Mouse (Mus musculus) layer of hippocampus, adult 2 months (tissue): ENCODE measurements at regions not wholly inside any gene's neighbourhood (a gene's known extent, or its start where the extent isn't known, plus 50 kb on each side); places are given as distances from the start of the nearest gene placed in this dataset.

Source experiments
- DNase-seq, 2 experiments: peaks; one replicate each; pipeline ENCODE4 v3.0.0; 2022; ENCODE audit warnings: low spot score in 2 of 2
- H3K27ac ChIP-seq: fragments of 200-600 bp; 2 replicates; pipeline ENCODE4 v1.8.1; 2022
- H3K4me3 ChIP-seq: fragments of 200-600 bp; 2 replicates; pipeline ENCODE4 v1.8.1; 2022; ENCODE audit warnings: mild to moderate bottlenecking
- CTCF ChIP-seq: fragments of 200-600 bp; conservative IDR thresholded peaks from 2 replicates; pipeline ENCODE4 v1.8.1; 2022; ENCODE audit warnings: antibody characterized with exemption, mild to moderate bottlenecking, moderate library complexity

DNA sequence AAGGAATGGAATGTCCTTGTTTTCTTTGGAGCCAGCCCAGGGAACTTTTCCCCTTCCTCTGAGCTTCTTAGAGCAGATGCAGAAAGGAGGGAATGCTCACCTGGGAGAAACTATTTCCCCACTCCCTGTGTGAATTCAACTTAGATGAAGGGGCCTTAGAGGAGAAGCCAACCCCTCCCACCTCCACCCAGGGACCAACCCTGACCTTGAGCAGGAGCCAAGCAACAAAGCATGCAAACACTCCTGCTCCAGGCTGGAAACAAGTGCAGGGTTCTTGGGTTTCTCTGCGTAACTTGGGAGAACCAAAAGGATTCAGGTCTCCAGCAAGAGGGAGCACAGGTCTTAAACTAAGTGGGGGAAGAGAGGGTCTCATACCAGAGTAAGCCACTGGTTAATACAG lies 98.0 kb upstream of the 9330182O14Rik start:
- no peak for TF ChIP-seq CTCF
- Histone ChIP-seq H3K27ac (no peak overlapping the region), H3K4me3 (no peak overlapping the region)
- DNase-seq = no peak

DNA sequence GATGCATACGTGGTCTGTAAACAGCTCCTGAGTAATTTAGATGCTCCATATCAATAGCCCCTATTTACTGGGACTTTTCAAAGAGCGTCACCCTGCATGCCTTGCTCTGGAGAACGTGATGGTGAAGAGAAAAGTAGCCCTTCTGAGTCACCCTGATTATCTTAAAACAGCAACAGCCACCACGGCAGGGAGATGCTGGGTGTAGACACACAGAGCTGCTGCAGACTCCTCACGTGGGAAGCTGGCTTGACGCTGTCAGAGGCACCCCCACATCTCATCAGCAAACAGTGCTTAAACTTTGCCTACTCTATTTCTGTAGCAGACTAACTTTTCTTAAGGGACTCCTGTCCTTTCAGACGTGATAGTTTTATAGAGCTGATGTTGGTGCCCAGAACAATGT lies 96.9 kb upstream of the 9330182O14Rik start:
- no peak overlapping the region for H3K4me3 ChIP-seq
- no peak for DNase-seq
- TF ChIP-seq CTCF = no peak
- H3K27ac ChIP-seq = no peak overlapping the region

DNA sequence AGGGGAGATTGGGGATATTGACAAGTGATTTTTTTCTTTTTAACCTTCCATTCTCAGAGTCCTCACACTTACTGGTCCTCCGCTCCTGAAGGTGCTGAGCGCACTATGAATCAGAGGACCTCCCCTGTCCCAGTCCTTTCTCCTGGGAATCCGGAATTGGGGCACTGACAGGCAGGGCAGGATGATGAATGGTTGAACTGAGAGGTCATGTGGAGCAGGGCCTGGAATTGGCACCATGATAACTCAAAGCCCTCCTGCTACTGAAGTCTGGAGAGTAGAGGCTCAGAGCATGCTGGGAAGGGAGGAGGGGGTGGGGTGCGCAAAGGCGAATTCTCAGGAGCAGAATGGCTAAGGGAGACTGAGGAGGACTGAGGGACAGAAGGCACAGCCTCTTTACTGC lies 87.9 kb upstream of the 9330182O14Rik start:
- TF ChIP-seq CTCF = no peak
- Histone ChIP-seq H3K27ac (no peak overlapping the region), H3K4me3 (no peak overlapping the region)
- no peak for DNase-seq

DNA sequence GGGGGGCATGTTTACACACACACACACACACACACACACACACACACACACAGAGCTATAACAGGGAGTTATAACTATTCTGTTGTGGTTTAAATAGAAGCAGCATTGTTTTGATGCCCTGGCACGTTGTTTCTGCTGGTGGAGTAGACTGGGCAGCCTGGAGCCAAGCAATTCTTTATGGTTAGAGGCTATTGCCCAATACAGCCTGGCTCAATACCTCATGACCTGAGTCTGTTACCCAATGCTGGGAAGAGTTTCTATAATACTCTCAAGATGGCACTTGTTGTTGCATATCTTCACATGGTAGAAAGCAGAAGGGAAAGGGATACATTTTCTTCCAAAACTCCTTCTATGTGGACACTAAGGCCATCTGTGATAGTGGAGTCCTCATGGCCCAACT lies 87.1 kb upstream of the 9330182O14Rik start:
- no peak for TF ChIP-seq CTCF
- Histone ChIP-seq H3K4me3 (no peak overlapping the region), H3K27ac (no peak overlapping the region)
- no peak for DNase-seq

DNA sequence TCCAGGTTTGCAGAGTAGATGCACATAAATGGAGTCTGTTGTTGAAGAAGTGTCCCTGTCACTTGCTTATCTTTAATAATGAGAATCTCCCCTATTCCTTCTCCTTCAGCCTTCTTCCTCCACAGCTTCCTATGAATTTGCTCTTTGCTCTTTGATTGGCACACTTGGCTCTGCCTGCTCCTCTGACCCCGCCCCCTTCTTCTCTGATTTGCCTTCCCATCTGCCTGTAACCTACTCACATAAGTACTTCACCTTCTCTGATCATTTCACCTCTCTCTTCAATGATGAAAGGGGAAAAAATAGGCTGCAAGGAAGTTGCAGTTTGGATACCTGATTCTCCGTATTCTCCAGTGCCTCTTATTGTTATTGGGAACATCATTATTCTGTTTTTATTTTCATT lies 66.1 kb upstream of the 9330182O14Rik start:
- H3K27ac ChIP-seq = no peak overlapping the region
- no peak overlapping the region for H3K4me3 ChIP-seq
- TF ChIP-seq CTCF = no peak
- DNase-seq = no peak

DNA sequence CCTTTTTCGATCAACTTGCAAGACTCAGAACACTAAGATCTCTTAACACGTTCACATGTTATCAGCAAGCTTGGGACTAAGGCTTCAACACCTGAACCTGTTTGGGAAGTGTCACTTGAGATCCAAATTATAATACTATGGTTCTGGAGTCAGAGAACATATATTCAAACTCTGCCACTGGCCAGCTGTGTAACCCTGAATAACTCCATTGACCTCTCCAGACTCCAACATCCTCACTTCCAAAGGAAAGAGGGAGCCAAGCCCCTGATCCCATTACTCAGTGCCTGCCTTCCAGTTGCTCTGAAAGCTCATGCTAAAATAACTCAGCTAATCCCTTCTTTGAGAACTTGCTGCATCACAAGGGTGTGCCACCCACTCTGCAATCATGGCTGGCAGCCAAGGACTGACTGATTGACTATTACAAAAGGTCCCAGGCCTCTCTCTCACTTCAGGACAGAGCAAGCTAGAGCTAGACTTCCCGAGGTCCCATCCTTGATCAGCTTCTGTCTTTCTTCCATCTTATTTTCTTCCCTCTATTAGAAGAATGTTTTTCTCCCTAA lies 58.8 kb upstream of the 9330182O14Rik start:
- no peak for TF ChIP-seq CTCF
- Histone ChIP-seq H3K27ac (no peak overlapping the region), H3K4me3 (no peak overlapping the region)
- DNase-seq = no peak

DNA sequence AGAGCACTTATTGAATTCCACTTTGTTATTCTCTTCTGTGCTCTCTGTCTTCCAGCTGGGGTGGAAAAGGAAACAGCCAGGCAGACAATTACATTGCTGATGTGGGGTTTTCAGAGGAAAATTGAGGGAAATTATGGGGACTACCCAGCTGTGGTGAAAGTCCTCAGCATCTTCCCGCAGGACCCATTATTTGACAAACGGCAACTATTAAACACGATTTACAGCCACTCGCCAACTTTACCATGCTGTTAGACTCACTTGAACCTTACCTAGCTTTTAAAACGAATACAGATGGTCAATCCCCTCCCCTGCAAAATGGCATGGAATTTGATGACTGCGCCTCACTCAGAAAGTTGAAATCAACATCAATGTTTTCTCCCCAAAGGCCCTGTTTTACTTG lies 54.3 kb upstream of the 9330182O14Rik start:
- no peak for DNase-seq
- TF ChIP-seq CTCF = no peak
- no peak overlapping the region for H3K27ac ChIP-seq
- H3K4me3 ChIP-seq = no peak overlapping the region
